Mouse (Mus musculus) limb, embryonic 14.5 days (tissue): ENCODE data around the gene Osbpl3. TPM values are rescaled to one million over a fixed set of nuclear protein-coding genes. Genes with fewer than 3 reads are reported as not detected.

ENCODE experiments used
- ATAC-seq: fragments of 200-750 bp; cut with Nextera tagmentation; 2 replicates; pipeline ENCODE4 v1.8.0; 2017; ENCODE audit warnings: low read depth, moderate number of reproducible peaks, moderate TSS enrichment; ENCODE audit not compliant: low FRiP score
- DNase-seq: peaks from one replicate; pipeline ENCODE4 v3.0.0-alpha.2; 2015; ENCODE audit warnings: low spot score
- H3K27ac ChIP-seq: fragments of 300-500 bp; sonication (generic); replicated peaks from 2 replicates; pipeline ENCODE4 v1.5.1; 2014; ENCODE audit warnings: low read depth, mild to moderate bottlenecking, low read length, moderate library complexity, mixed read lengths
- H3K27me3 ChIP-seq: fragments of 300-500 bp; sonication (generic); 2 replicates; pipeline ENCODE4 v1.6.1; 2014; ENCODE audit warnings: low read length, mixed read lengths; ENCODE audit not compliant: control insufficient read depth, insufficient read depth
- H3K36me3 ChIP-seq: fragments of 300-500 bp; sonication (generic); 2 replicates; pipeline ENCODE4 v1.6.1; 2014; ENCODE audit warnings: mild to moderate bottlenecking, low read length, moderate library complexity, mixed read lengths; ENCODE audit not compliant: control insufficient read depth, insufficient read depth
- H3K4me1 ChIP-seq: fragments of 300-500 bp; sonication (generic); 2 replicates; pipeline ENCODE4 v1.6.1; 2014; ENCODE audit warnings: antibody characterized with exemption, low read length, mixed read lengths; ENCODE audit not compliant: control insufficient read depth, insufficient read depth
- H3K4me2 ChIP-seq: fragments of 300-500 bp; sonication (generic); replicated peaks from 2 replicates; pipeline ENCODE4 v1.6.1; 2014; ENCODE audit warnings: low read depth, mild to moderate bottlenecking, low read length, moderate library complexity; ENCODE audit not compliant: severe bottlenecking
- H3K4me3 ChIP-seq: fragments of 300-500 bp; sonication (generic); replicated peaks from 2 replicates; pipeline ENCODE4 v1.5.1; 2014; ENCODE audit warnings: low read length
- H3K9ac ChIP-seq: fragments of 300-500 bp; sonication (generic); 2 replicates; pipeline ENCODE4 v1.6.1; 2014; ENCODE audit warnings: mild to moderate bottlenecking, low read depth, low read length, moderate library complexity; ENCODE audit not compliant: severe bottlenecking
- H3K9me3 ChIP-seq: fragments of 300-500 bp; sonication (generic); 2 replicates; pipeline ENCODE4 v1.6.1; 2016; ENCODE audit warnings: low read length; ENCODE audit not compliant: control insufficient read depth
- POLR2A ChIP-seq: fragments of 200-500 bp; IDR thresholded peaks from 2 replicates; pipeline ENCODE4 v1.8.0; 2012; ENCODE audit warnings: inconsistent platforms, mild to moderate bottlenecking, moderate library complexity, borderline replicate concordance; ENCODE audit not compliant: insufficient read depth, insufficient read length; ENCODE audit errors: extremely low read depth
- WGBS: fragments of 180-500 bp; shearing (Covaris S2); extraction: QIAGEN DNeasy Blood & Tissue Kit; methylation state at CpG from one replicate; pipeline ENCODE4 v1.1.7; 2014; 5-methylcytosine and 5-hydroxymethylcytosine counted together
- polyA plus RNA-seq, 2 experiments: library from polyadenylated mRNA; depleted of rRNA in 1 of 2; stranded (reverse) in 1 of 2; unstranded in 1 of 2; fragments of >200 nt; fragmentation: Nextera tagmentation in 1 of 2; extraction: Ambion mirVana in 1 of 2; gene quantifications; 2 replicates each; pipeline versions ENCODE4 v1.2.1 to v1.2.3; 2012 to 2014

Osbpl3 gene
- polyA plus RNA-seq, 2 experiments: 10.9 to 19.8 TPM

DNA sequence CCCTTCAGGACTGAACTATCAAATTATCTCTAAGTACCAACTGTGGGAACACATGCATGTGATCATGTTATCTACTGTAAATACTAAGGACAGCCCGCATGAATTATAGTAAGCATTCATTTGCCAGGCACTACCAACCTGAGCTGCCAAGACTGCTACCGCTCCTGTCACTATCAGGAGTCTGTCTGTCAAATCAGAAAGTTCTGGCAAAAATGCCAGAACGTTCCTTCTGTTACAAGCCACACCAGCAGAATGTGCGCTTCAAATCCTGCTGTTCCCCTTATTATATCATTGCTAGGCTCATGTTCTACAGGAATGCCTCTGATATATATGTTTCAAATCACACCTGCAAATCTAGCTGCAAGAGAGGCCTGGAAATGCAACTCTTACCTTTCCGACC is 4.6 kb upstream of the Osbpl3 start:
- no peaks in the 10 kb centered on the region for H3K9me3 ChIP-seq
- H3K9ac ChIP-seq: no peak overlapping the region
- ATAC-seq (no peak), DNase-seq (no peak)
- no peak overlapping the region for H3K4me3 ChIP-seq
- no peak overlapping the region for H3K4me2 ChIP-seq
- no peak overlapping the region for H3K27ac ChIP-seq
- TF ChIP-seq POLR2A: no peak
- 90% methylated on average over 5 of the region's 5 CpGs for WGBS
- H3K27me3 ChIP-seq: no peaks in the 10 kb centered on the region
- no peaks in the 10 kb centered on the region for H3K36me3 ChIP-seq
- H3K4me1 ChIP-seq: peaks cover 3% of the 10 kb centered on the region; the same call in 1 of the 2 replicates

- TF ChIP-seq POLR2A: no peak
- Histone ChIP-seq H3K4me3 (no peak overlapping the region), H3K9ac (no peak overlapping the region), H3K27me3 (no peaks in the 10 kb centered on the region), H3K4me1 (peaks cover 4% of the 10 kb centered on the region; the same call in 1 of the 2 replicates), H3K9me3 (no peaks in the 10 kb centered on the region), H3K36me3 (no peaks in the 10 kb centered on the region), H3K27ac (no peak overlapping the region), H3K4me2 (no peak overlapping the region)
- DNase-seq (no peak), ATAC-seq (no peak)
These were observed 4.2 kb upstream of the Osbpl3 start for GRCm38 (mm10) chr6:50460246-50460645.

DNA sequence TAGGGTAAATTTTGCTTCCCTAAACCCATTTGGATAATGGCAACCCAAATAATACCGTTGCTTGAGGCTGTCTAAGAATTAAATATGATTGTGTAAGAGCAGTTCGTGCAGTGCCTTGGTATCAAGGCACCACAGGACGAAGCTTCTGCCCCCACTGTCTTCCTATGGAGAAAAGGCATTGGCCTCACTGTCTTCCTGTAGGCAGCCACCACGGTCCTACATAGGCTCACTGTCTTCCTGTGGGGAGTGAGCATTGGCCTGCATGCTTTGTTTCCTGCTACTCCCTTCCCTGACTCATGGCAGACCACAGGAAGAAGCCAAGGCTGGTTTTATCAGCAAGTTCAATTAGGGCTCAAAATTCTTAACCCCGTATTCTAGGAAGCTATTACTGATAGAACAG is 3.3 kb upstream of the Osbpl3 start:
- Histone ChIP-seq H3K4me1 (peaks cover 12% of the 10 kb centered on the region), H3K9me3 (no peaks in the 10 kb centered on the region), H3K4me2 (no peak overlapping the region), H3K36me3 (no peaks in the 10 kb centered on the region), H3K27ac (no peak overlapping the region), H3K4me3 (no peak overlapping the region), H3K27me3 (no peaks in the 10 kb centered on the region), H3K9ac (no peak overlapping the region)
- DNase-seq (no peak), ATAC-seq (no peak)
- TF ChIP-seq POLR2A: no peak
- WGBS: 70% methylated on average over 5 of the region's 5 CpGs

DNA sequence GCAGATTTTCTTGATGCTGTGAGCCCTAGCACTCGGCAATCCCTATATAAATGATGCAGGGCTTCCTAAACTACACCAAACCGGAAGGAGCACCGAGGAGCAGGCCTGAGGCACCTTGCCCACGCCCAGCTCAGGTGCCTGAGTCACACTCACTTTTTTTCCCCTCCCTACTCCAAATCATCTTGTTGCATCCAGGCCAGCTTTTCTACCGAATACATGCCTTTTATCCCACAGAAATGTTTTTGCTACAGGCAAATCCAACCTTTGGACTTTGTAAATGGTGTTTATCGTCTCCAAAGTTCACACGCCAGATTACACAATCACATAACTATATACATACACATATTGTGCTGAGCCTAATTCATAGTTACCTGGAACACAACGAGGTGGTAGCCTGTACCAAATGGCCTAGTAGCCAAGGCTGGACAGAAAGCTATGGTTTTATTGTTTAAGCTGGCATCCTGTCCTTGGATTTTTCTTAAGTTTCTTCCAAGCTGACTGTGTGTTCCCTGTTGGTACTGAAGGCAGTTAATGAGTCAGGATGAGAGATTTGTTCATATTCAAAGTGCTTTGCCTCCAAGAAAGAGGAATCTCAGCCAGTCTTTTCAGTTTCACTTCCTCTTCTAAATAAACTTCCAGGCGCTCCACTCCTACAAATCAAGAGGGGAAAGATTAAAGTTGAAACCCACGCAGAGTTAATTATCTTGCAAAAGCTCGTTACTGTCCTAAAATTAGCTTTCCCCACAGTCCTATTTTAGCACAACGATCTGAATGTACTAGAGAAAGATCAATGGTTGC is 1.7 kb upstream of the Osbpl3 start:
- no peak for DNase-seq
- no peak overlapping the region for H3K9ac ChIP-seq
- H3K9me3 ChIP-seq: no peaks in the 10 kb centered on the region
- no peak overlapping the region for H3K4me3 ChIP-seq
- H3K36me3 ChIP-seq: no peaks in the 10 kb centered on the region
- H3K4me2 ChIP-seq: no peak overlapping the region
- no peak for TF ChIP-seq POLR2A
- H3K27ac ChIP-seq: no peak overlapping the region
- 70% methylated on average over 12 of the region's 12 CpGs for WGBS
- H3K27me3 ChIP-seq: no peaks in the 10 kb centered on the region
- ATAC-seq: no peak
- H3K4me1 ChIP-seq: peaks cover 17% of the 10 kb centered on the region

DNA sequence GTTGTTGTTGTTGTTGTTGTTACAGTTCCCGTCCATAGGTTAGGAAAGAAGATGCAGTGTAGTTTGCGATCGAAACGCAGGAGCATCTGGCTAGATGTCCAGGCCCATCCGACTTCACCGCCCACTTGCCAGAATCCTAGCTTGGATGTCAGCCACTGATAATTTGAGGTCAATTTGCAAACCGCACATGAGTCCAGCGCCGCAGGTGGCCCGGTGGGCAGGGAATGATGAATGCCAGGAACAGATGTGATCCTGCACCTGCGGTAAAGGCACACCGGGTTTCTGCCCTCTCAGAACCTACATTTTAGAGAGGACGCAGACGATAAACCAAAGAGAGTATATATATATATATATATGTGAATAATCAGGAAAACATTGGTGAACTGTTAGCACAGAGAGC is 705 bp upstream of the Osbpl3 start:
- no peaks in the 10 kb centered on the region for H3K27me3 ChIP-seq
- TF ChIP-seq POLR2A: no peak
- H3K4me1 ChIP-seq: peaks cover 17% of the 10 kb centered on the region
- no peaks in the 10 kb centered on the region for H3K9me3 ChIP-seq
- WGBS: 54% methylated on average over 14 of the region's 14 CpGs
- DNase-seq (no peak), ATAC-seq (no peak)
- H3K4me2 ChIP-seq: peak overlapping the region; percentile 95
- 0 out of 2 replicates have a peak overlapping the region, but pooled peaks have one; percentile 70 for H3K9ac ChIP-seq
- peak overlapping the region; percentile 68; the same call in 1 of the 2 replicates for H3K4me3 ChIP-seq
- no peak overlapping the region for H3K27ac ChIP-seq
- no peaks in the 10 kb centered on the region for H3K36me3 ChIP-seq
